Mouse (Mus musculus) midbrain, embryonic 13.5 days (tissue): ENCODE measurements around the gene Daxx. TPM values are rescaled to one million over a fixed set of nuclear protein-coding genes. Genes with fewer than 3 reads are reported as not detected.
"Not testable (repeated sequence)": the region's sequence is repeated elsewhere in the genome, so short reads cannot be mapped to it uniquely, and the experiment has no call there.

ENCODE experiments used
- ATAC-seq: fragments of 200-750 bp; cut with Nextera tagmentation; 2 replicates; pipeline ENCODE4 v1.8.0; 2017; ENCODE audit warnings: mild to moderate bottlenecking, moderate TSS enrichment, moderate library complexity
- H3K27ac ChIP-seq: fragments of 300-500 bp; sonication (generic); 2 replicates; pipeline ENCODE4 v1.5.1; 2015; ENCODE audit warnings: inconsistent platforms, mild to moderate bottlenecking, moderate library complexity
- H3K27me3 ChIP-seq: fragments of 300-500 bp; sonication (generic); 2 replicates; pipeline ENCODE4 v1.6.1; 2015; ENCODE audit warnings: mild to moderate bottlenecking, inconsistent platforms
- H3K36me3 ChIP-seq: fragments of 300-500 bp; sonication (generic); 2 replicates; pipeline ENCODE4 v1.6.1; 2015; ENCODE audit warnings: mild to moderate bottlenecking, inconsistent platforms
- H3K4me1 ChIP-seq: fragments of 300-500 bp; sonication (generic); replicated peaks from 2 replicates; pipeline ENCODE4 v1.6.1; 2015; ENCODE audit warnings: inconsistent platforms
- H3K4me2 ChIP-seq: fragments of 300-500 bp; sonication (generic); replicated peaks from 2 replicates; pipeline ENCODE4 v1.6.1; 2015; ENCODE audit warnings: moderate library complexity, mild to moderate bottlenecking, inconsistent platforms
- H3K4me3 ChIP-seq: fragments of 300-500 bp; sonication (generic); replicated peaks from 2 replicates; pipeline ENCODE4 v1.5.1; 2015; ENCODE audit warnings: mild to moderate bottlenecking, inconsistent platforms
- H3K9ac ChIP-seq: fragments of 300-500 bp; sonication (generic); replicated peaks from 2 replicates; pipeline ENCODE4 v1.6.1; 2015; ENCODE audit warnings: mild to moderate bottlenecking, inconsistent platforms
- H3K9me3 ChIP-seq: fragments of 300-500 bp; sonication (generic); 2 replicates; pipeline ENCODE4 v1.6.1; 2016; ENCODE audit warnings: mild to moderate bottlenecking, inconsistent platforms
- WGBS: fragments of 180-500 bp; shearing (Covaris S2); methylation state at CpG from one replicate; pipeline ENCODE4 v1.1.7; 2015; 5-methylcytosine and 5-hydroxymethylcytosine counted together
- polyA plus RNA-seq: library from polyadenylated mRNA; unstranded; fragments of >200 nt; fragmentation: Nextera tagmentation; extraction: Ambion mirVana; gene quantifications from 2 replicates; pipeline ENCODE4 v1.2.1, GENCODE M21; 2015

Gene Daxx
- polyA plus RNA-seq, 1 experiment from 2014 or later, result 57.2 TPM

DNA sequence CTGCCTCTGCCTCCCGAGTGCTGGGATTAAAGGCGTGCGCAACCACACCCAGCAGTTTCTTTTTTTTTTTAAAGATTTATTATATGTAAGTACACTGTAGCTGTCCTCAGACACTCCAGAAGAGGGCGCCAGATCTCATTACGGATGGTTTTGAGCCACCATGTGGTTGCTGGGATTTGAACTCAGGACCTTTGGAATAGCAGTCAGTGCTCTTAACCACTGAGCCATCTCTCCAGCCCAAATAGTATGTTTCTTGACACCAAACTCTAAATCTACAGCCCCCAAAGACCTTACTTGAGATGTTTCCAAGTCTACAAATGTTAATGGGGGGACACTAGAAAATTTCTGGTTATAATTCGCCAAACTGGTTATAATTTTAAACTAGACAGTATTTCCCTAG, 17.3 kb upstream of the Daxx start:
- not testable (repeated sequence) for H3K36me3 ChIP-seq, H3K4me2 ChIP-seq, H3K9ac ChIP-seq, H3K27ac ChIP-seq, H3K27me3 ChIP-seq, H3K4me3 ChIP-seq, ATAC-seq, H3K9me3 ChIP-seq
- peaks cover 19% of the 10 kb centered on the region for H3K4me1 ChIP-seq
- 72% methylated on average over 6 of the region's 6 CpGs for WGBS

DNA sequence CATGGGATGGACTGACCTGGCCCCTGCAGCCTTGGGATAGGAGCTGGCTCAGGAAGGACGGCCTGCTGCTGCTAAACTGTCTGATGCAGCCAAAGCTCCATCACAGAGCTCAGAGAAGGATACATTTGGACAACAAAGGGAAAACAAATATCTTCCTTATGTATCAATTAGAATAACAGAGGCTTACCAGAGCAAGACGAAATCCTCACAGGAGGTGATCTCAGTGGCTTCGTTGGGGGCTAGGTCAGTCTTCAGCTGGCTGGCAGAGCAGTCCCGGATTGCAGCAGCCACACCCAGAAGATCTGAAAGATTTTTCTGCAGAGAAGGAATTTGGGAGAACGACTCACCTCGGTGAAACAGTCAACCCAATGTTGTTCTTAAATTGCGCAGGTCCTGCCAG, 16.8 kb upstream of the Daxx start:
- peaks cover 19% of the 10 kb centered on the region for H3K4me1 ChIP-seq
- no peak for ATAC-seq
- H3K4me2 ChIP-seq, result no peak overlapping the region
- no peak overlapping the region for H3K9ac ChIP-seq
- no peak overlapping the region for H3K27ac ChIP-seq
- H3K4me3 ChIP-seq, result no peak overlapping the region
- no peaks in the 10 kb centered on the region for H3K9me3 ChIP-seq
- H3K36me3 ChIP-seq, result no peaks in the 10 kb centered on the region
- peaks cover 3% of the 10 kb centered on the region; the same call in 1 of the 2 replicates for H3K27me3 ChIP-seq
- WGBS, result 14% methylated on average over 7 of the region's 7 CpGs

DNA sequence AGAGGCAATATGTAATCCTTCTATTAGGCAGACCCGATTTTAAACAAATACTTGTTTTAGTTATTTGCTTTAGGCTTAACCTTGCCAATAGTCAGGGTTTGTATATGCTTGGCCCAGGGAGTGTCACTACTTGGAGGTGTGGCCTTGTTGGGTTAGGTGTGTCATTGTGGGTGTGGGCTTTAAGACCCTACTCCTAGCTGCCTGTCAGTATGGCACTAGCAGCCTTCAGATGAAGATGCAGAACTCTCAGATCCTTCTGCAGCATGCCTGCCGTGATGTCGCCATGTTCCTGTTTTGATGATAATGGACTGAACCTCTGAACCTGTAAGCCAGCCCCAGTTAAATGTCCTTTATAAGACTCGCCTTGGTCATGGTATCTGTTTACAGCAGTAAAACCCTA, 16.2 kb upstream of the Daxx start:
- H3K4me3 ChIP-seq, ATAC-seq, H3K9me3 ChIP-seq, H3K4me2 ChIP-seq, H3K36me3 ChIP-seq, H3K9ac ChIP-seq, H3K27me3 ChIP-seq, H3K27ac ChIP-seq: not testable (repeated sequence)
- peaks cover 16% of the 10 kb centered on the region for H3K4me1 ChIP-seq
- 81% methylated on average over 4 of the region's 4 CpGs for WGBS

- ATAC-seq, result no peak
- H3K4me1 ChIP-seq, result no peaks in the 10 kb centered on the region
- no peak overlapping the region for H3K4me2 ChIP-seq
- no peak overlapping the region for H3K9ac ChIP-seq
- H3K9me3 ChIP-seq, result no peaks in the 10 kb centered on the region
- peaks cover 3% of the 10 kb centered on the region; the same call in 1 of the 2 replicates for H3K27me3 ChIP-seq
- WGBS, result 42% methylated on average over 6 of the region's 6 CpGs
- H3K27ac ChIP-seq, result no peak overlapping the region
- H3K4me3 ChIP-seq, result no peak overlapping the region
- H3K36me3 ChIP-seq, result no peaks in the 10 kb centered on the region
These were observed 12.0 kb upstream of the Daxx start for GRCm38 (mm10) chr17:33897114-33897794.

DNA sequence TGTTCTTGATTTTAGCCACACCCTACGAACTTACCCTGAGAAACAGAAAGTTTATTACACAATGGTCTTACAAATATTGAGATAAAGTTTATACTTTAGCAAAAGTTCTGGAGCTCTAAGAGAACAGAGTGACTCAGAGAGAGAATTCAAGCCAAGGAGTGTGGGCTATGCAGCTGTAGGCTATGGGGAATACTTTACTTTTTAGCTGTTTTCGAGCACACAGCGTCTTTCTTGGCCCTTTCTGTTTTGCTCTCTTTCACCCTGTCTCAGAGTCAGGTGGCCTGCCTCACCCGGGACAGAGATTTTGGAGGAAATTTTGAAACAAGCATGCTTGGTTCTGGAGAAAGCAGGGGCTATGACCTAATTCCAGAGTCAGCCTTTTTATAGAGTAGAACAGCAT, 11.0 kb upstream of the Daxx start:
- not testable (repeated sequence) for H3K9me3 ChIP-seq, H3K27me3 ChIP-seq

DNA sequence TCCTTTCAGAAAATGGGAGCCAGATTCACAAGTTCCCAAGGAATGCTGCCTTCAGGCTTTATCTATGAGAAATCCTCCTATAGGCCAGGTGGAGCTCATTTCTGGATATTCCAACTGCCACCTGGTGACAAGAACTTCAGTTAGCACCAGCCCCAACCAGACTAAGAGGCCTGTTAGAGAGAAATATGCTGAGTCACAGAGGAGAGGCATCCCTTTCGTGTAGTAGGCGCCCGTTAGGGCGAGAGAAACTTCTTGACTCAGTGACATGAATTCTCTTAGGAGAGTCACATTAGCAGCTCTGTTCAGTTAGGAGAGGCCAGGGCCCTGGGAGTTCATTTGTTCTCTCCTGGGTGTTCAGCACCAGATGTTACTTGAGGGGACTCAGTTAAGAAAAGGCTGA, 9.6 kb upstream of the Daxx start:
- no peak for ATAC-seq
- Histone ChIP-seq H3K27ac (no peak overlapping the region), H3K36me3 (no peaks in the 10 kb centered on the region), H3K9me3 (no peaks in the 10 kb centered on the region), H3K9ac (no peak overlapping the region), H3K4me3 (no peak overlapping the region), H3K27me3 (no peaks in the 10 kb centered on the region), H3K4me2 (no peak overlapping the region), H3K4me1 (no peaks in the 10 kb centered on the region)
- WGBS, result 82% methylated on average over 4 of the region's 4 CpGs

More for the DNA sequence above, 11.0 kb upstream of the Daxx start:
- not testable (repeated sequence) for H3K4me3 ChIP-seq, H3K27ac ChIP-seq, H3K36me3 ChIP-seq, H3K4me1 ChIP-seq, H3K4me2 ChIP-seq, H3K9ac ChIP-seq, ATAC-seq
- 86% methylated on average over 4 of the region's 4 CpGs for whole genome bisulfite sequencing

DNA sequence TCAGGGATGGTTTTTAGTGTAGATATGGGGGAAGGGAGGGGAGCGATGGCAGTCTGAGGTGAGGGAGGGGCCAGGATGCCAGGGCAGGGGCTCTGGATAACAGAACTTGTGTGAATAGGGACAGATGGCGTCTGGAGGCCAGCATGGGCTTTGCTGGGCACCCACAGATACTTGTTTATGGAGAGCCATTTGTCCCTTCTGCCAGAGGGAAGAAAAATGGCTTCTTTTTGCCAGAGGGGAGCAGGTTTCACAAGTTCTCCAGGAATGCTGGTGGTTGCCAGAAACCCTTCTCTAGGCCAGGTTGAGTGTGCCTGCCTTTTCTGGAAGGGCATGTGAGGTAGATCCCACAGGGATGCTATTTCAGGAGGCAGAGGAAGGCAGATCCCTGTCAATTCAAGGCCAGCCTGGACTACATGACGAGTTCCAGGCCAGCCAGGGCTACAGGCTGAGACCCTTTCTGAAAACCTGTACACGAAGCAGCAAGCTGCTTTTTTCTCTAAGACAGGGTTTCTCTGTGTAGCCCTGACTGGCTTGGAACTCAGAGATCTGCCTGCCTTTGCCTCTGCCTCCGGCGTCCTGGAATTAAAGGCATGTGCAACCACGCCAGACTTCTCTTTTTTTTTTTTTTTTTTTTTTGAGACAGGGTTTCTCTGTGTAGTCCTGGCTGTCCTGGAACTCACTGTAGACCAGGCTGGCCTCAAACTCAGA, 8.8 kb upstream of the Daxx start:
- Histone ChIP-seq H3K27ac (no peak overlapping the region), H3K27me3 (no peaks in the 10 kb centered on the region)
- WGBS, result 72% methylated on average over 7 of the region's 7 CpGs

GRCm38 (mm10) chr17:33900989-33901314, 8.3 kb upstream of the Daxx start:
- Histone ChIP-seq H3K27ac (no peak overlapping the region), H3K9me3 (no peaks in the 10 kb centered on the region), H3K9ac (no peak overlapping the region), H3K4me2 (no peak overlapping the region), H3K4me1 (no peaks in the 10 kb centered on the region), H3K4me3 (no peak overlapping the region), H3K36me3 (no peaks in the 10 kb centered on the region), H3K27me3 (no peaks in the 10 kb centered on the region)
- ATAC-seq, result no peak
- 85% methylated on average over 4 of the region's 4 CpGs for WGBS

More for the DNA sequence above, 8.8 kb upstream of the Daxx start:
- H3K4me3 ChIP-seq, result no peak overlapping the region
- no peaks in the 10 kb centered on the region for H3K4me1 ChIP-seq
- no peak for ATAC-seq
- H3K9me3 ChIP-seq, result no peaks in the 10 kb centered on the region
- 0 out of 2 replicates have a peak overlapping the region, but pooled peaks have one; percentile 4 for H3K9ac ChIP-seq
- H3K36me3 ChIP-seq, result no peaks in the 10 kb centered on the region
- no peak overlapping the region for H3K4me2 ChIP-seq

DNA sequence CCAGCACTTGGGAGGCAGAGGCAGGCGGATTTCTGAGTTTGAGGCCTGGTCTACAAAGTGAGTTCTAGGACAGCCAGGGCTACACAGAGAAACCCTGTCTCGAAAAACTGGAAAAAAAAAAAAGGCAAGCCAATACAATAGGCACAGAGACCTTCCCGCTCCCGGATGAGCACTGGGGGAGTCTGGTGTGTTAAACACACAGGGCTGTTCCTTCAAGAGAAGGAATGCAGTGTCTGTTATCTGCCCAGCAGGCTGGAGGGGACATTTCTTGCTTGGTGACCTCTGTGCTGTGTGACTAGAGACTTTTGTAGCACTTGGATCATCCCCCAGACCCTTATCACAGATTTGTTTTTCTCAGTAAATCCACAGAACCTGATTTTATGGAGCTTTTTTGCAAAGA, 7.6 kb upstream of the Daxx start:
- Histone ChIP-seq H3K27ac (no peak overlapping the region), H3K4me1 (no peaks in the 10 kb centered on the region), H3K9me3 (no peaks in the 10 kb centered on the region), H3K9ac (no peak overlapping the region), H3K27me3 (no peaks in the 10 kb centered on the region), H3K4me2 (no peak overlapping the region), H3K4me3 (no peak overlapping the region), H3K36me3 (no peaks in the 10 kb centered on the region)
- no peak for ATAC-seq
- WGBS, result 70% methylated on average over 4 of the region's 4 CpGs

DNA sequence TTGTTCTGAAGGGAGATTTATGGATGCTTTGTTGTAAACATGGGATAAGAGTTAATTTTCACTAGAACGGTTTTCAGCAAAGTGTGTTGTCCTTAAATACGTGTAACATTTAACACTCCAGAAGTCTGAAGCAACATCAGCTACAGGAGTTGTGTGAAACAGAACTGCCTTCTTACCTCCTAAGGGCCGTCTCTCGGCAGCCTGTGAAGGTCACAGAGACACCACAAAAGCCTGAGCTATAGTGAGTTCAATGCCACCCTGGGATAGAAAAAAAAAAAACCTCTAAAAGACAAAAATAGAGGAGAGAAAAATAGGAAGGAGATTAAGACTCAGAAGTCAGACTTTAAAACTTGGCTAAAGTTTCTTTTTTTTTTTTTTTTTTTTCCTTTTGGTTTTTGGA, 7.1 kb upstream of the Daxx start:
- no peaks in the 10 kb centered on the region for H3K4me1 ChIP-seq
- no peak overlapping the region for H3K4me2 ChIP-seq
- H3K27ac ChIP-seq, result no peak overlapping the region
- no peaks in the 10 kb centered on the region for H3K27me3 ChIP-seq
- ATAC-seq, result no peak
- H3K9me3 ChIP-seq, result no peaks in the 10 kb centered on the region
- no peak overlapping the region for H3K9ac ChIP-seq
- H3K36me3 ChIP-seq, result no peaks in the 10 kb centered on the region
- no peak overlapping the region for H3K4me3 ChIP-seq
- 79% methylated on average over 4 of the region's 4 CpGs for WGBS

DNA sequence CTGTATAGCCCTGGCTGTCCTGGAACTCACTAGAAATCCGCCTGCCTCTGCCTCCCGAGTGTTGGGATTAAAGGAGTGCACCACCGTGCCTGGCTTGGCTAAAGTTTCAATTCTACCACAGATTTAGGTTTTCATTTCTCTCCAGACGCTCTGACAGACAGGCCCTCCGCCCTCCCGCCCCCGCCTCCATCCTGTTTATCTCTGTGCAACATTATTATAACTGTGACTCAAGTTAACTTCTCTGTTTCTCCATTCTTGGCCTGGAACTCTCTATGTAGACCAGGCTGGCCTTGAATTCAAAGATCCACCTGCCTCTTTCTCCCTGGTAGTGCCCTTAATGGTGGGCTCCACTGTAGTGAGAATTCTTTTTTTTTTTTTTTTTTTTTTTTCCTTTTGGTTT, 6.7 kb upstream of the Daxx start:
- Histone ChIP-seq H3K4me3 (no peak overlapping the region), H3K27me3 (no peaks in the 10 kb centered on the region), H3K36me3 (no peaks in the 10 kb centered on the region), H3K27ac (no peak overlapping the region), H3K9ac (no peak overlapping the region), H3K4me2 (no peak overlapping the region), H3K4me1 (no peaks in the 10 kb centered on the region; the same call in 1 of the 2 replicates), H3K9me3 (no peaks in the 10 kb centered on the region)
- no peak for ATAC-seq
- WGBS, result 88% methylated on average over 7 of the region's 7 CpGs

DNA sequence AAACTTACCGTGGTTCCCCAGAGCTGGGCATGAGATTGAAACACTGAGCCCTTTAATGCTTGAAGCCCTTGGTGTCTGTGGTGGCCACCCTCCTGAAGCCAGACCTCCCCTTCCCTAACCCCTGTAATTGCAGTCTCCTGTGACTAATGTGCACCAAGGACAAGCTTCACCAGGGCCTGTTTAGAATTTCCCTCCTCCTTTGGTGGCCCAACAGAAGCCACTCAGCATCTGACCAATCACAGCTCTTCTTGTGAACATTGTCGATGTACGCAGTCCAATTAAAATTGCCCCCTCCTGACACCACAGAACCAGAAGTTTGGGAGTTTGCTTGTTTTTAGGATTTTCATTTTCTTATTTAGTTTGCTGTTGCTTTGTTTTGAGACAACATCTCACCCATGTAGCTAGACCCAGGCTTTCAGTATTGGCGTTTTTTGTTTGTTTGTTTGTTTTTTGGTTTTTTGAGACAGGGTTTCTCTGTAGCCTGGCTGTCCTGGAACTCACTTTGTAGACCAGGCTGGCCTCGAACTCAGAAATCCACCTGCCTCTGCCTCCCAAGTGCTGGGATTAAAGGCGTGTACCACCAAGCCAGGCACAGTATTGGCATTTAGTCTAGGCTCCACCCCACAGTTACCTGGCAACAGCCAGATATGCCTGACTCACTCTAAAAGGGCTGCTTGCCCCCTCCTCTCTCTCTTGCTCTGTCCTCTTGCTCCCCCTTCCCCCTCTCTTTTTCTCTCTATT, 5.1 kb upstream of the Daxx start:
- H3K27me3 ChIP-seq, H3K9ac ChIP-seq, H3K4me2 ChIP-seq, H3K27ac ChIP-seq, ATAC-seq, H3K4me3 ChIP-seq, H3K36me3 ChIP-seq, H3K9me3 ChIP-seq, H3K4me1 ChIP-seq: not testable (repeated sequence)
- WGBS, result 80% methylated on average over 6 of the region's 6 CpGs
